Mouse (Mus musculus): Measurements from ENCODE around the gene Acer1. TPM values are rescaled to one million over a fixed set of nuclear protein-coding genes. Genes with fewer than 3 reads are reported as not detected.
A peak's percentile ranks its signal among the peaks of the same experiment; 100 is the strongest.
"Not testable (repeated sequence)": the region's sequence is repeated elsewhere in the genome, so short reads cannot be mapped to it uniquely, and the experiment has no call there.

The Acer1 gene
- total RNA-seq, 4 experiments from 2014 or later = not detected

DNA sequence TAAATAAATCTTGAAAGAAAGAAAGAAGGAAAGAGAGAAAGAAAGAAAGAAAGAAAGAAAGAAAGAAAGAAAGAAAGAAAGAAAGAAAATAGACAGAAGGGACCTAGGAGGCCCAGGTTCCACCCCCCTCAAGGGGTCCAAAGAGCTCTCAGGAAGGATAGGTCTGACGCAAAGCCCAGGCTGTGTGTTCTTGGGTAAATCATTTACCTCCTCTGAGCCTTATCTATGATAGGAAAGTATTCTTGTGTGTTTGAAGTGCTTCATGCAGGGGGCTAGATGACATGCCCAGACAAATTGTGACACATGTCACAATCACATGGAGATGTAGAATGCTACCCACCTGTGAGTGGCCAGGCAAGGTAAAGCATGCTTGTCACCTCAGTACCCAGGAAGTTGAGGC is 29.3 kb downstream of the Acer1 start:
- DNase-seq (ENCODE audit: low spot score in 2 of 2) = no peak

DNA sequence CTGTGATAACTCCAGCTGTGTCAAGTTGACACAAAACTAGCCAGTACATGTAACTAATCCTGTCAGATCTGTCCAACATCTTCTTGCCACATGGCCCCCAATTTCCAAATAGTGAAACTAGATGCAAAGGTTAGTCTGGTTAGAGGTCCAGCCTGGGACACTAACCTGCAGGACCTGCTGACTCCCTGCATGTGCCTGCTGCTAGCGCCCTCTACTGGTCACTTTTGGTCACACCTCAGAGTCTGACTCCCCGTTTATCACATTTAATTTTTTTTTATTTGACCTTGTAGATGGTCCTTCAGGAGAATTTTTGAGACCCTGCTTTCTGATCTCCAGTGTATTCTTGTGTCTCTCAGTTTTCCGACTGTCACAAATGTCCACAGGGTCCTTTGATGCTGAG is 31.0 kb downstream of the Acer1 start:
- DNase-seq (ENCODE audit: low spot score in 2 of 2) = peak in 1 of 2 experiments; percentile 38

DNA sequence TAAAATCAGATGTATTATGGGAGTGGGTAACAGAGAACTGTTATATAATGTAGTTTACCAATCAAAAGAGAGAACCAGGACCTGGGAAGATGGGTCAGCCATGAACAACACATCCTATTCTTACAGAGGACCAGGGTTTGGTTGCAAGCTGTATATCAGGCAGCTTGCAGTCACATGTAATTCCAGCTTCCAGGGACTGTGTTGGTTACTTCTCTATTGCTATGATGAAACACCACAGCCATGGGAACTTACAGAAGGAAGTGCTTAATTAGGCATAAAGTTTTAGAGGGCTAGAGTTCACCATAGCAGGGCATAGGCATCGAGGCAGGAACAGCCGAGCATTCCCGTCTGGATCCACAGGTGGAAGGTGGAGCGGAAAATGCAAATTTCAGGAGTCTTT is 43.2 kb downstream of the Acer1 start:
- no peak for DNase-seq (ENCODE audit: low spot score in 2 of 2)

DNA sequence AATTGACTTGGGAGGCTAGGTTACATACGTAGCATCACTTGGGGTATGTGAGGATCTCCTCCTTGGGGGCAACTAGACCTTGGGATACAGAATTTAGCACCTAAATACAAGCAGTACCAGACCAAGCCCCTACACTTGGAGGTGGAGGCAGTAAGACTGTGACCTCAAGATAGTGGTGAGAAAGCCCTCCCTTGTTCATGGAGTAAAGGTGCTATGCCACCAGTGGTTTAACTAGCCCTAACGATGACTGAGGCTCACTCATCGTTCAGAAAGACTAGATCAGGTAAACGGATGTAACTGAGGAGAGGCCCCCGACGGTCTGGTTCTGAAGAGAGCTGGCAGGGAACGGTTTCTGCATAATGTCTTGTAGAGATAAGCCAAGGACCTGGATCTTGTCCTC is 45.2 kb downstream of the Acer1 start:
- DNase-seq (ENCODE audit: low spot score in 2 of 2) = no peak

DNA sequence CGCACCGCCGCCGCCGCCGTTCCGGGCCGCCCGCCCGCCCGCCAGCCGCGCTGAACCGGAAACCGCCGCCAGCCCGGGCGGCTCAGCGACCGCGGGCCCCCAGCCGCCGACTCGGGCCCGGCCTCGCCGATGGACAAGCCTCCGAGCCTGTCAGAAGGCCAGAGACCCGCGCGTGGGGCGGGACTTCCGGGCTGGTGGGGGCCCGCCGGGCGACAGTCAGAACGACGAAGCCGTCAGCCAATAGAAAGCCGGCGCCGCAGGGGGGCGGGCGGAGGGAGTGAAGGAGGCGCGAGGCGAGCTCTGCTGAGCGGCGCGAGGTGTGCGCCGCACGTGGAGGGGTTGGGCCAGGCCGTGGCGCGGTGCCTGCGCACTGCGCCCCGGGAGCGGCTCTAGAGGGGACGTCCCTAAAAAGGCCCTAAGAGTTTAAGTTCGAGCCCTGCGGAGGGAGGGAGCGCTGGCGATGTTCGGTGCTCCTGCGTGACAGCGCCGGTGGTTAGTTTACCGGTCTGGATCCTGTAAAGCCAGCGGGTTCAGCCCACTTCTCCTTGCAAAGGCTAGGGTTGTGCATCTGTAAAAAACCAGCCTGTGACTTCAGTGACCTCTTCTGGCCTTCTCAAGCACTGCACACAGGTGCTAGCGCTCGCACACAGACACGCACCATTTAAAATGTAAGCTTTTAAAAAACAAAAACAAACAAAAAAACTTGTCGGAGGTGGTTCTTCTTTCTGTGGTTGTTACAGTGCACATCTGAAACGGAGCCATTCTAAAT is 46.4 kb downstream of the Acer1 start, which contains the start of gene Mllt1:
Mllt1 (minus strand) TSS at position 53 of the 769 bp plus-strand sequence.
- peak; percentile 95 to 98 for DNase-seq (ENCODE audit: low spot score in 2 of 2)

DNA sequence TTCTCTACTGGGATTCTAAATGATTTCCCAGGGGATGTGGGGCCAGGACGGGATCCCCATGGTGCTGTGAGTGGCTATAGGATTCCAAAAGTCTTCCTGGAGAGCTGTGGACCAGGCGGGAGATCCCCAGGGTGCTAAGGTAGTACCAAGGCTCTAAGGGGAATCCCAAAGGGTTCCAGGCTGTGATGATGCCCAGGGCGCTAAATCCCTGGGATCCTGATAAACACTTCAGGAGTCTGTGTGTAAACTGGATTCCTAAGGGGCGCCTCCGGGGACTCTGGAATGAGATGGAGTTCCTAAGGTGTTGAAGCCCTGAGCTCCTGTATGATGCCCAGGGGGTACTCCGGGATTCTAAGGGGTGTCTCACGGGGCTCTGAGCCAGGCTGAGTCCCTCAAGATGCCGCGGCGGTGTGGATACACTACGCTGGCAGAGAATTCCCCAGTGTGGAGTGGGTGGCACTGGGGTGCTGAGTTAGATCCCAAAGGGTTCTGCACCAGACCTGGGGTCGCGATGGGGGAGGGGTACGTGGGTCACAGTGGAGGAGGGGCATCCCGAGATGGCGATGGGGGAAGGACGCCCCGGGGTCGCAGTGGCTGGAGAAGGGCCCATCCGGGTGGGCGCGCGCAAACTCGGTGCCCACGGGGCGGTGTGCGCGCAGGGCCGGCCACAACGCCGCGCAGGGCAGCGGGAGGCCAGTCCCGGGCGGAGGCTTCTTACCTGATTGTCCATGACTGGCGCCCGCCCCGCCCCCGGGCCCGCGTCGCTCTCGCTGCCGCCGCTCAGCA is 47.2 kb downstream of the Acer1 start:
- peak in 1 of 2 experiments; percentile 19 for DNase-seq (ENCODE audit: low spot score in 2 of 2)

DNA sequence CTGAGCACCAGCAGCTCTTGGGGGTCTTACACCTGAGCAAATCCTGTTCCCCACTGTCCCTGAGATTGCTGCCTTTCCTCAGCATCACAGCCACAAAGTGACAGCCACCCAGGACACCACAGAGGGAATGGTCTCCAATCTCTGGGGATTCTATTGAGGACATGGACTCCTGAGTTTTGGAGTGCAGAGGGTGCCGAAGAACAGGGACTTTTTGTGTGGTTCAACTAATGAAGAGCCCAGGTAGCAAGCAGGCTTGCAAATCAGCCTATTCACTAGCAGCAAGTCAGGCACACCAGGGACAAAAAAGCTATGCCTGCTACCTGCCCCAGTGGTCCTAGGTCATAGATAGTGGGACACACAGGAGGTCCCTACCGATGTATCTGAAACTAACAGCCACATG is 48.5 kb downstream of the Acer1 start:
- no peak for DNase-seq (ENCODE audit: low spot score in 2 of 2)

DNA sequence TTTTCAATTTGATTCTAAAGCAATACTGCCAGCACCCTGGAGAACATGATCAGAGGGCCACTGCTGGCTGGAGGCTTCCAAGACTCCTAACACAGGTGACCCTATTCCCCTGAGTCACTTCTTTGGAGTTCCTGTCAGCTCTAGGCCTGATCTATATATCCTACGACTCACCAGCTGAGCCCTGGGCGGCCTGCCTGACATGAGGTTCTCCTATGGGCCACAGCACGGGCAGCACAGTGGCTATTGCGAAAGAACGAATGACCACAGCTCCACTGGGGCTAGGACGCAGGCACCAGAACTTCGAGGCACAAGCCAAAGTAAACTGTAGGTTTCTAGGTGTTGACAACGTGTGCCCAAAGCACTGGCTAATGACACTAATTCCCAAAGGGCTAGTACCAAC is 51.9 kb downstream of the Acer1 start:
- DNase-seq (ENCODE audit: low spot score in 2 of 2) = no peak

DNA sequence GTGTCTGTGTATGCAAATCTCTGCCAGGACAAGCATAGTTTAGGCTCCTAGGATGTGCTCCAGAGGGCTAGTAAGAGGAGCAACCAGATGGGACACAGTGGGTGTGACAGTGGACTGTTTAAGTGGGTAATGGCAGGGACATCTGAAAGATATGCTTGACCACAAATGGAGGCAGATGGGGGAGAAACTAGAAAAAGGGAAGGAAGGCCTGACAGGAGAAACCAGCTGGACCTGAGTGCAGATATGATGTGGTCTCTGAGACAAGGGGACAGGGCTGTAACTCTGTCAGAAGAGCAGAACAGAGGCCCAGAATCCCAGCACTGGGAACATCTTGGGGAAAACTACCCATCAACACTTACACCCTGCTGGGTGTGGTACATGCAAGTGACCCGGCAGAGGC is 52.4 kb downstream of the Acer1 start:
- no peak for DNase-seq (ENCODE audit: low spot score in 2 of 2)

DNA sequence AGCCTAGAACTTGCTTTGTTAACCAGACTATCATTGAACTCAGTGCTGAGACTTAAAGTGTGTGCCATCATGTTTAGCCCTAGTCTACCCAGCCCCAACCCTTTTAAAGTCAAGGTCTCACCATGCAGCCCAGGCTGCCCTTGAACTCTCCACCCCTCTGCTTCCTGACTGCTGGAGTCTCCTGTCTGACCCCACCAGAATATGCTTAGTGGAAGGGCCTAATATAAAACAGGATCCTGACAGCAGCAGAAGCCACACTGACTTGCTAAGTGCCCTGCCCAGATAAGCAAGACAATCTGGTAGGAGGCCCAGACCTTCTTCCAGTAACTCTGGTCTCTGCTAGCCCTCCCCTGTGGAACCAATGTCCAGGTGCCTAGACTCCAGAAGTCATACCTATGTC is 52.8 kb downstream of the Acer1 start:
- no peak for DNase-seq (ENCODE audit: low spot score in 2 of 2)

DNA sequence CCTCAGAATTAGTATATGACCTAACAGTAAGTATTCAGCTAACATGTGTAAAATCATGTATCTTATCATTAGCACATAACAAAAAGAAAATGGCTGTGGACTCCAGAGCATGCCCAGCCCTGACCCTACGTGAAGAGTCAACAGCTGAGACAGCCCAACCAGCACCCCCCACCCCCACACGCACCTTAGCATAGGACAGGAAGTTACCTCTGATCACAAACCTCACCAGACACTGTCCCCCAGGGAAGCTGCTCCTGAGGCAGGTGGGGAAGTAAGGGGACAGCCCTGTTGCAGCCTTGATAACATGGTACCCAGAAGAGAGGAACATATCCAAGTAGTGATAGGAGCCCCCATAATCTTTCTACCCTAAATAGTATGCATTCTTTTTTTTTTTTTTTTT is 55.9 kb downstream of the Acer1 start:
- no peak for DNase-seq (ENCODE audit: low spot score in 2 of 2)

DNA sequence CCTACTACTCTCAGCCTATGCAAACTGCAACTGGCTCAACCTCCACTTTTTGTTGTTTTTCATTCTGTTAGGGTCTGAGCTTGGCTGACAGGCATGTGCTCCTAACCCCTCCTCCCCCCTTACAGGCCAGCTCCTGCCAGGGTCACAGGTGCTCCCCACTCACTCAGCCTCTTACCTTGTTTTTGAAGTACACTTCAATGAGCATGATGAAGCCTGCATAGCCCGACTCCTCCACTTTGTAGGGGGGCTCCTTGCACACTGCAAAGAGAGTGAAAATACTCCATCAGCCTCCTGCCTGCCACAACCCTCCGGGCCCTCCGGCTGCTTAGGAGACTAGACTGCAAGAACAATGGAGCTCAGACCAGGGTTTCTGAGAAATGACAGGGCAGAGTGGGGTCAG is 62.2 kb downstream of the Acer1 start:
- no peak for DNase-seq (ENCODE audit: low spot score in 2 of 2)

DNA sequence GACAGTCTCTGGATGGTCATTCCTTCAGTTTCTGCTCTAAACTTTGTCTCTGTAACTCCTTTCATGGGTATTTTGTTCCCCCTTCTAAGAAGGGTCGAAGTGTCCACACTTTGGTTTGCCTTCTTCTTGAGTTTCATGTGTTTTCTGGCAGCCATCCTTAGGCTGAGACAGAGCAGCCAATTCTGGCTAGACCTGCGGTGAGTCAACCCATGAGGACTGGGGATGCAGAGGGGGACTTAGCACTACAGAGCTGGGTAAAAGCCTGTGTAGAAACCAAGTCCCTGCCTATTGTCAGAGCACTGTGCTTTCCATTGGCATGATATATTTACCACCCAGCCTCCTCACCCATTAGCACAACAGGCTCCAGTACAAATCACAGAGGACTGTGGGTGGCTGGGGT is 64.8 kb downstream of the Acer1 start:
- DNase-seq (ENCODE audit: low spot score in 2 of 2) = no peak

DNA sequence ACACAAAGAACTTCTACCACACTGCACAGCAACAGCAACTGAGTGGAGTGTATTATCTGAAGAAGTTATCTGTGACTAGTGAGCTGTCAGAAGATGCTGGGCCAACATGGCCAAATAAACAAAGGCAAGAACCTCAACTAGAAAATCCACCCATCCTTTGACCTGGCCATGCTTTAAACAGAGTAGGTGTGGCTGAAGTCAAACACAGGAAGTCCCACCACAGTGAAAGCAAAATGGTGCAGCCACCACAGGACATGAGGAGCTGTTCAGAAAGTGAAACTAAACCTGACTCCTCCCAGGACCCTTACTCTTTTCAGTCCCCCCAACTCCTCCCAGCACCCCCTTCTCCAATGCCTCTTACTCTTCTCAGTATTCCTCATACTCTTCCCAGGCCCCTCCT is 68.5 kb downstream of the Acer1 start:
- no peak for DNase-seq (ENCODE audit: low spot score in 2 of 2)

DNA sequence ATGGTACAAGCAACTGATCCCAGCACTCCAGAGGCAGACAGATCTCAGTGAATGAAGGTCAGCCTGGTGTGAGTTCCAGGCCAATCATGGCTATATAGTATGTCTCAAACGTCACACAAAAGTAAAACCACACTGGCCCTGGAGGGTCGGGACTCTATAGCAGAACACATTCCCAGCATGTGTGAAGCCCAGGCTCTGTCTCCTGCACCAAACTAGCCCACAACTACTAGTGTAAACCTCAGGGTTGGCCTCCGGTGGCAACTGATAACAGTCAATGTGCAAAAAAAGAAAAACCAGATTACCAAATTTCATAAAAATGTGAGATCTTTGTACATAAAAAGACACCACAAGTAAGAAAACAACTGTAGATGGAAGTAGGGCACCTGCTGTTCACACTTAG is 68.9 kb downstream of the Acer1 start:
- no peak for DNase-seq (ENCODE audit: low spot score in 2 of 2)

DNA sequence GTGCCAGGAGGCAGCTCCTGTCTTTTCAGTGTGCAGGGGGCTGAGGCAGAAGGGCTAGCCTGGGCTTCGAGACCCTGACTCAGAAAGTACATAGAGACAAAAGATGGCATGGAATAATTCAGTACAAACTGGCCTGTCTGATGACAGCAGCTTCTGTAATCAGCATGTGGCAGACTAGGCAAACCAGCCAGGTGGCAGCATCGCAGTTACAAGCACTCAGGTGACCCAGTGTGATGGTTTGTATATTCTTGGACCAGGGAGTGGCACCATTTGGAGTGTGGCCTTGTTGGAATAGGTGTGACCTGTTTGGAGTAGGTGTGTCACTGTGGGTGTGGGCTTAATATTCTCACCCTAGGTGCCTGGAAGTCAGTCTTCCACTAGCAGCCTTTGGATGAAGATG is 72.2 kb downstream of the Acer1 start:
- DNase-seq (ENCODE audit: low spot score in 2 of 2) = not testable (repeated sequence)

DNA sequence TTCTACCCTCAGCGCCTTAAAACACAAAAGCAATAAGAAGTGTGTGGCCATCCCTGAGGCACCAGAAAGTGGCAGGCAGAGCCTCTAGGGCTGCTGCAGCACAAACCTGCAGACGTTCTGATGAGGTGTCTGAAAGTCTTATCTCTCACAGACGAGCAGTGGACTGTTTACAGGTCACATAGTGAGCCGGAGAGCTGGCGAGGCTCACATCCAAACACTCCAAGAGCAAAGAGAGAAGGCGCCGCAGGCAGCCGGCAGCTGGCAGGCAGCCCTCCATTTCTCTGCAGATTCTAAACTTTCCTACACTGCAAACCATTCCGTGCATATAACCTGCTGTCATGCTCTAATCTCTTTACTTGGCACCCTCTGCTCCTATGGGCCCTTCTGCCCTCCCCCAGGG is 74.0 kb downstream of the Acer1 start:
- no peak for DNase-seq (ENCODE audit: low spot score in 2 of 2)

DNA sequence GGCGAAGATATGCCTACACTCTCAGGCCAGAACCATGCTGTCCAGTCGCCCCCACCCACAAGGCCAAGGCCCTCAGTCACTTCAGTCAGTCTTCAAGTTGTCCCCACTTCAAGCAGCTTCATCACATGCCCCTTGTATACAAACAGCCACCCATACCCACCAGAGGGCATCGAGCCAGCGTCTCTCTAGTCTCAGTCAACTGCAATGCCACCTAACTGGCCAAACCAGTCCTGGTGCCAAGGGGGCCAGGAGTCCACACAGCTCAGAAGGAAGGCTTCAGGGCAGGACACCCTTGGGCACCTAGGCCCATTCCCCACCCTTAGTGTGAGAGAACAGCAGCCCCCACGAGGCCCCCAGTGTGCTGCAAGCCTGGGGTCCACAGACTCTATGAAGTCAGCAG is 74.8 kb downstream of the Acer1 start:
- DNase-seq (ENCODE audit: low spot score in 2 of 2) = no peak

DNA sequence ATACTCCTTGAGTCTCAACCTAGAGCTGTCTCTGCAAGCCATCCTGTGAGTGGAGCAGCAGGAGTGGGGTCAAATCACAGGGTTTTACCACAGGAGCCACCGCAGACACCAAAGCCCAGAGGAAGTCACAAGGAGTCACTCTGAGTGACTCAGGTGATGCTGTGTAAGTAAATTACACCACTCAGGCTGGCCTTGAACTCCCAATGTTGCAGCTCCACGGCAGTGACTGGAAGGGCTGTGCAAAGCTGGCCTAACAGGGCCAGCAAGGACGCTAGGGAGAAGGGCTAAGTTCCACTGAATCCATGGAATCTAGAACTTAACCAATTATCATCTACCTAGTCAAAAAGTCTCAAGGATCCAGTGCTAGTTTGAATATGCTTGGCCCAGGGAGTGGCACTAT is 75.8 kb downstream of the Acer1 start:
- DNase-seq (ENCODE audit: low spot score in 2 of 2) = no peak
